Mouse (Mus musculus): Measurements from ENCODE around the gene Commd4.

The Commd4 gene

GRCm38 (mm10) chr9:57141417-57142353 is 16.4 kb downstream of the Commd4 start:
- no peak for DNase-seq (ENCODE audit: low read depth, low spot score)

GRCm38 (mm10) chr9:57139571-57139970 is 18.6 kb downstream of the Commd4 start:
- no peak for DNase-seq (ENCODE audit: low read depth, low spot score)

GRCm38 (mm10) chr9:57139110-57139509 is 19.0 kb downstream of the Commd4 start:
- DNase-seq (ENCODE audit: low read depth, low spot score) = no peak

GRCm38 (mm10) chr9:57138507-57138906 is 19.6 kb downstream of the Commd4 start:
- DNase-seq (ENCODE audit: low read depth, low spot score) = no peak

- no peak for DNase-seq (ENCODE audit: low read depth, low spot score)
These were observed 20.4 kb downstream of the Commd4 start for GRCm38 (mm10) chr9:57137777-57138176.

- DNase-seq (ENCODE audit: low read depth, low spot score) = no peak
These were observed 20.9 kb downstream of the Commd4 start for GRCm38 (mm10) chr9:57137246-57137645.

- peak; percentile 88 for DNase-seq (ENCODE audit: low read depth, low spot score)
These were observed 27.3 kb downstream of the Commd4 start, which contains the start of gene Man2c1 for GRCm38 (mm10) chr9:57130577-57131433. TSS of gene Man2c1 (plus strand) at chr9:57130690.

- DNase-seq (ENCODE audit: low read depth, low spot score) = no peak
These were observed 28.5 kb downstream of the Commd4 start for GRCm38 (mm10) chr9:57129641-57130040.

- DNase-seq (ENCODE audit: low read depth, low spot score) = no peak
These were observed 40.8 kb downstream of the Commd4 start for GRCm38 (mm10) chr9:57117261-57117755.

Measured in retina, postnatal 7 days (tissue).